Mouse (Mus musculus) kidney, adult 18-20 months (tissue): ENCODE data around the gene Olfr1288.

ENCODE experiments used
- DNase-seq: peaks from one replicate; pipeline ENCODE4 v3.0.0; 2021

The Olfr1288 gene

DNA sequence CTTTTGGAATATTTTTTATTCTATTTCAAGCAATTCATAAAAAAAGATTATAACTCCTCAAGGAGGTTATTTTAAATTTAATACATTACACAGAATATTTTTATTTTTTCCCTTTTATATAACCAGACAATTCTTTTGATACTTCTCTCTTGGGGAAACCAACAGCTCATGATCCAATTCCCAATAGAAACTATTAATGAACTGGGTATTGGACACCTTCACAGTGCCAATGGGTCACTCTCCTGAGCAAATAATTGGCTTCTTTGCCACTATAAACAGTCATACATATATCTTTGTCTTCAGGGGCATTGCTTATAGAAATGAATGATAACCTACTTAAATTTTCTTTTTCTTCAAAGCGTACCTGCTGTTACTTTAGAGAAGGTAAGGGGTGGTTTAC, at the start of gene Olfr1288:
TSS of gene Olfr1288 (plus strand) at position 301 of the 400 bp plus-strand sequence.
- no peak for DNase-seq

DNA sequence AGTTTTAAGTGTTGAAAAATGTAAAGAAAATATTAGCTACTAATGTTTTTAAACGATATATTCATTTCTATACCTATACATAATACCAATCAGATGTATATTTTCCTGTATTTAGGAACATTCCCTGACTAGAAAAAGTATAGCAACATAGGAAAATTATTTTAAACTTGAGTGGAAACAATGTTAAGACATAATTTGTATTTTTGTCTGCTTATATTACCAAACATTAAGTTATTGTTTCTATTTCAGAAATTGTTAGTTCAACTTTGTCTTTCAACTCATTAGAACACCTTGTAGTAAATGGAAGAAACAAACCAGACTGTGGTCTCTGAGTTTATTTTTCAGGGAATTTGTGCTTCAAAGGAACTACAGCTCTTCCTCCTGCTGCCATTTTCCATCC, 25.1 kb upstream of the Olfr1288 start, which contains the start of gene Olfr1287:
TSS of gene Olfr1287 (plus strand) at position 301 of the 400 bp plus-strand sequence.
- DNase-seq = no peak

DNA sequence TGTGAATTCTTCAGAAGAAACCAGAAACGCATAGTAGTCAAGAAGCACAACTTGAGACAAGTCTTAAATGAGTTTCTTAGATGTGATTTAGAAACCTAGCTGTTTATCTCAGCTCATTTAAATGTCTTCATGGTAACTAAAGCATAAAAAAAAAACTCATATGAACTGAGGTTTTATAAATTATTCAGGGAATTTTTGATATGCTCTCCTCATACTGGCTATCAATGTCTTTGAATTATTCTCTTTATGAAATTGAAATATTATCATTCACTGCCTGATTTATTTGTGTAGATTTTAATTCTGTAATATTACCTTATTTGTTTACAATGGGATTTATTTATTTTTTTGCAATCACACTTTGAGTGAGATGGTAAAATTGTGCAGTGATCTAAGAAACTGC, 6.6 kb downstream of the Olfr1288 start, which contains the start of gene Olfr1289:
TSS of gene Olfr1289 (plus strand) at position 301 of the 400 bp plus-strand sequence.
- no peak for DNase-seq

DNA sequence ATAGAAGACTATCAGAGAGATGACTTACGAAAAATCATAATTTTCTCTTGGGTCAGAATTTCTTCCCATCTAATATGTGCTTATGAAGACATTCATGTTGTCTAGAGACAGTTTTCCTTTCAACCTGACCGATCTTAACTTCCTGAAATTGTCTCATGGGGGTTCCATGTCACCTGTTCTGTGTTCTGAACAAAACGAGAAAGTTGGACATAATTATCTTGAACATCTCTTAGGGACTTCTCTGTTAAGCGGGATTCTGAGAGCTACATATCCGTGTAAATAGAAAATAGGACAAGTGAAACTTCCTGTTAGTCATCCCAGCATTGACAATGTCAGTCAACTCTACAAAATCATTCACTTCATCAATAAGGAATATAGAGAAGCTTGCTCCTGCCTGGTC, 19.8 kb downstream of the Olfr1288 start, which contains the start of gene Olfr1290:
TSS of gene Olfr1290 (minus strand) at position 101 of the 400 bp plus-strand sequence.
- DNase-seq = no peak

DNA sequence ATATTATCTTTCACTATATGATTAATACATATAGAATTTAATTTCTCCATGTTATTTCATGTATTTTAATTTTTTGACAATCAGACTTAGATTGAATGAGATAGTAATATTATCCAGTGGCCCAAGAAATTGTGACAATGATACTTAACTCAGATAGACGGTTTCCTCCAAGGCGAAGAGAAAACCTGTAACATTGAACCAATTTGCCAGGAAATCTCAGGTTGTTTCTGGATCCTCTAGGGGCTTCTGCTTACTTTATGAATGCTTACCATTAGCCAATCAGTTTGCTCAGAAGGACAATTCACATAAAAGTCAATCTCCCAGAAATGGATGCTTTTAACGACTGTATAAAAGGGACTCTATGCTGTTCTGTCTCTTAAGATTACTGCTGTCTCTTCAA, 23.0 kb downstream of the Olfr1288 start, which contains the start of gene Olfr1291-ps1:
TSS of gene Olfr1291-ps1 (plus strand) at position 301 of the 400 bp plus-strand sequence.
- no peak for DNase-seq

DNA sequence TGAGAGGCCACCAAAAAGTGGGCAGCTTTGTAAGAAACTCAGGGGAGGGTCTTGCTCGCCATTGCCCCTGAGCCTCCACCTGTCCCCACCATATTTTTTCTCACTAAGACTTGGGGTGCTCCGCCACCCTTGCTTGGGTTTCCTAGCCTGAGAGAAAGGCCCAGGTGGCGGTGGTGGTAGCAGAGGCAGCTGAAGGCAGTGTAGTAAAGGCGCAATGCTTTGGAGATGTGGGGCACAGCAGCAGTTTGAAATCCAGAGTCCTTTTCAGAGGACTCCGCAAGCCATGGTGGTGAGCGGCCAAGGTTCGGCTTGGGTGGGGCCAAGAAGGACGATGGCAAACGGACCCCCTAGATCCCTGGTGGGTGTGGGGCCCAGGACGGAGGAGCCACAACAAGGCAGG, 43.5 kb downstream of the Olfr1288 start:
- DNase-seq = no peak

DNA sequence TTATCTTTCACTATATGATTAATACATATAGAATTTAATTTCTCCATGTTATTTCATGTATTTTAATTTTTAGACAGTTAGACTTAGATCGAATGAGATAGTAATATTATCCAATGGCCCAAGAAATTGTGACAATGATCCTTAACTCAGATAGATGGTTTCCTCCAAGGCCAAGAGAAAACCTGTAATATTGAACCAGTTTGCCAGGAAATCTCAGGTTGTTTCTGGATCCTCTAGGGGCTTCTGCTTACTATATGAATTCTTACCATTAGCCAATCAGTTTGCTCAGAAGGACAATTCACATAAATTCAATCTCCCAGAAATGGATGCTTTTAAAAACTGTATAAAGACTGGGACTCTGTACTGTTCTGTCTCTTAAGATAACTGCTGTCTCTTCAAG, 51.0 kb downstream of the Olfr1288 start, which contains the start of gene Olfr1293-ps:
TSS of gene Olfr1293-ps (plus strand) at position 301 of the 400 bp plus-strand sequence.
- DNase-seq = no peak
